Mouse (Mus musculus): ENCODE data around the gene Rps5. TPM values are rescaled to one million over a fixed set of nuclear protein-coding genes. Genes with fewer than 3 reads are reported as not detected.

Rps5 gene
- polyA plus RNA-seq, 2 experiments: 863 to 1,715 TPM

- DNase-seq (ENCODE audit: low read depth in 3 of 3, low spot score in 3 of 3): no peak
- no peaks in the 10 kb centered on the region for H3K9me3 ChIP-seq (ENCODE audit: control insufficient read depth, low read length)
- peaks cover 6% of the 10 kb centered on the region for H3K36me3 ChIP-seq (replicated peaks; ENCODE audit: control insufficient read depth, insufficient read depth, low read depth)
- 33% methylated on average over 5 of the region's 5 CpGs for WGBS (ENCODE audit: insufficient replicate concordance)
- no peak overlapping the region for H3K27ac ChIP-seq
- no peak for TF ChIP-seq EP300 (IDR thresholded peaks at IDR 0.05; ENCODE audit: low read depth)
- no peak for TF ChIP-seq CTCF (IDR thresholded peaks at IDR 0.05; ENCODE audit: low read depth)
- no peak overlapping the region for H3K4me2 ChIP-seq (ENCODE audit: low read depth)
- H3K27me3 ChIP-seq (ENCODE audit: control insufficient read depth, insufficient read depth, low read length): no peaks in the 10 kb centered on the region
- H3K4me3 ChIP-seq (ENCODE audit: insufficient read depth in 1 of 2, low read depth in 2 of 2, low read length in 2 of 2): no peak overlapping the region
- no peak for ATAC-seq (ENCODE audit: insufficient read depth)
- peaks cover 3 to 9% of the 10 kb centered on the region in 2 experiments for H3K4me1 ChIP-seq (replicated peaks; ENCODE audit: control insufficient read depth in 2 of 2, insufficient read depth in 2 of 2, low read length in 1 of 2)
- no peak overlapping the region for H3K9ac ChIP-seq (replicated peaks)
Measured at GRCm38 (mm10) chr7:12901517-12901916, 20.6 kb upstream of the Rps5 start.

- ATAC-seq (ENCODE audit: insufficient read depth) (peak; percentile 19), DNase-seq (ENCODE audit: low read depth in 3 of 3, low spot score in 3 of 3) (no peak)
- H3K27ac ChIP-seq: no peak overlapping the region
- H3K36me3 ChIP-seq (replicated peaks; ENCODE audit: control insufficient read depth, insufficient read depth, low read depth): peaks cover 16% of the 10 kb centered on the region
- H3K4me3 ChIP-seq (ENCODE audit: insufficient read depth in 1 of 2, low read depth in 2 of 2, low read length in 2 of 2): peak overlapping the region in 1 of 2 experiments; percentile 4; a peak in 1 of 4 replicates
- peaks cover 0 to 3% of the 10 kb centered on the region in 2 experiments; a peak in 2 of 4 replicates for H3K4me1 ChIP-seq (replicated peaks; ENCODE audit: control insufficient read depth in 2 of 2, insufficient read depth in 2 of 2, low read length in 1 of 2)
- 40% methylated on average over 10 of the region's 10 CpGs for WGBS (ENCODE audit: insufficient replicate concordance)
- H3K9ac ChIP-seq (replicated peaks): peak overlapping the region; percentile 27; the same call in 1 of the 2 replicates
- TF ChIP-seq CTCF (IDR thresholded peaks at IDR 0.05; ENCODE audit: low read depth): no peak
- no peak for TF ChIP-seq EP300 (IDR thresholded peaks at IDR 0.05; ENCODE audit: low read depth)
- H3K4me2 ChIP-seq (ENCODE audit: low read depth): no peak overlapping the region; the same call in 1 of the 2 replicates
- H3K9me3 ChIP-seq (ENCODE audit: control insufficient read depth, low read length): no peaks in the 10 kb centered on the region
- no peaks in the 10 kb centered on the region for H3K27me3 ChIP-seq (ENCODE audit: control insufficient read depth, insufficient read depth, low read length)
Measured at GRCm38 (mm10) chr7:12903623-12904022, 18.5 kb upstream of the Rps5 start.

GRCm38 (mm10) chr7:12905146-12905545 is 16.9 kb upstream of the Rps5 start:
- TF ChIP-seq EP300 (IDR thresholded peaks at IDR 0.05; ENCODE audit: low read depth): no peak
- no peak for TF ChIP-seq CTCF (IDR thresholded peaks at IDR 0.05; ENCODE audit: low read depth)
- peaks cover 16% of the 10 kb centered on the region for H3K36me3 ChIP-seq (replicated peaks; ENCODE audit: control insufficient read depth, insufficient read depth, low read depth)
- DNase-seq (ENCODE audit: low read depth in 3 of 3, low spot score in 3 of 3): no peak
- no peaks in the 10 kb centered on the region for H3K9me3 ChIP-seq (ENCODE audit: control insufficient read depth, low read length)
- H3K4me3 ChIP-seq (ENCODE audit: insufficient read depth in 1 of 2, low read depth in 2 of 2, low read length in 2 of 2): no peak overlapping the region
- no peak overlapping the region for H3K27ac ChIP-seq
- H3K9ac ChIP-seq (replicated peaks): no peak overlapping the region
- no peak overlapping the region for H3K4me2 ChIP-seq (ENCODE audit: low read depth)
- WGBS (ENCODE audit: insufficient replicate concordance): 86% methylated on average over 1 of the region's 1 CpGs
- no peaks in the 10 kb centered on the region for H3K27me3 ChIP-seq (ENCODE audit: control insufficient read depth, insufficient read depth, low read length)
- peaks cover 5 to 6% of the 10 kb centered on the region in 2 experiments; a peak in 3 of 4 replicates for H3K4me1 ChIP-seq (replicated peaks; ENCODE audit: control insufficient read depth in 2 of 2, insufficient read depth in 2 of 2, low read length in 1 of 2)
- ATAC-seq (ENCODE audit: insufficient read depth): no peak

- H3K9me3 ChIP-seq (ENCODE audit: control insufficient read depth, low read length): no peaks in the 10 kb centered on the region
- peak overlapping the region; percentile 70 for H3K9ac ChIP-seq (replicated peaks)
- WGBS (ENCODE audit: insufficient replicate concordance): 19% methylated on average over 7 of the region's 7 CpGs
Measured at GRCm38 (mm10) chr7:12909498-12909962, 12.6 kb upstream of the Rps5 start.

GRCm38 (mm10) chr7:12910181-12910668 is 11.9 kb upstream of the Rps5 start:
- peak overlapping the region; percentile 92 for H3K4me2 ChIP-seq (ENCODE audit: low read depth)
- H3K9ac ChIP-seq (replicated peaks): peak overlapping the region; percentile 70
- no peaks in the 10 kb centered on the region for H3K9me3 ChIP-seq (ENCODE audit: control insufficient read depth, low read length)
- DNase-seq (ENCODE audit: low read depth in 3 of 3, low spot score in 3 of 3) (peak; percentile 58 to 70 (median 60)), ATAC-seq (ENCODE audit: insufficient read depth) (peak; percentile 83)
- peaks cover 16% of the 10 kb centered on the region for H3K36me3 ChIP-seq (replicated peaks; ENCODE audit: control insufficient read depth, insufficient read depth, low read depth)
- TF ChIP-seq CTCF (IDR thresholded peaks at IDR 0.05; ENCODE audit: low read depth): 0 out of 2 replicates have a peak, but pooled peaks have one; percentile 4
- no peak for TF ChIP-seq EP300 (IDR thresholded peaks at IDR 0.05; ENCODE audit: low read depth)
- H3K4me3 ChIP-seq (ENCODE audit: insufficient read depth in 1 of 2, low read depth in 2 of 2, low read length in 2 of 2): peak overlapping the region; percentile 68 to 94
- peak overlapping the region; percentile 88 for H3K27ac ChIP-seq
- peaks cover 5 to 9% of the 10 kb centered on the region in 2 experiments; a peak in 3 of 4 replicates for H3K4me1 ChIP-seq (replicated peaks; ENCODE audit: control insufficient read depth in 2 of 2, insufficient read depth in 2 of 2, low read length in 1 of 2)
- WGBS (ENCODE audit: insufficient replicate concordance): under 1% methylated on average over 19 of the region's 19 CpGs
- H3K27me3 ChIP-seq (ENCODE audit: control insufficient read depth, insufficient read depth, low read length): no peaks in the 10 kb centered on the region

More at GRCm38 (mm10) chr7:12909498-12909962, 12.6 kb upstream of the Rps5 start:
- Histone ChIP-seq H3K4me1 (replicated peaks; ENCODE audit: control insufficient read depth in 2 of 2, insufficient read depth in 2 of 2, low read length in 1 of 2) (peaks cover 5 to 9% of the 10 kb centered on the region in 2 experiments; a peak in 3 of 4 replicates), H3K4me2 (ENCODE audit: low read depth) (peak overlapping the region; percentile 92), H3K36me3 (replicated peaks; ENCODE audit: control insufficient read depth, insufficient read depth, low read depth) (peaks cover 16% of the 10 kb centered on the region), H3K27me3 (ENCODE audit: control insufficient read depth, insufficient read depth, low read length) (no peaks in the 10 kb centered on the region), H3K4me3 (ENCODE audit: insufficient read depth in 1 of 2, low read depth in 2 of 2, low read length in 2 of 2) (peak overlapping the region; percentile 68 to 94), H3K27ac (peak overlapping the region; percentile 88)
- DNase-seq (ENCODE audit: low read depth in 3 of 3, low spot score in 3 of 3): peak in 1 of 3 experiments; percentile 85
- TF ChIP-seq CTCF (IDR thresholded peaks at IDR 0.05; ENCODE audit: low read depth) (peak; percentile 93), EP300 (IDR thresholded peaks at IDR 0.05; ENCODE audit: low read depth) (no peak)
- ATAC-seq (ENCODE audit: insufficient read depth): peak; percentile 54

All from liver, embryonic 14.5 days (tissue).